Mouse (Mus musculus) cerebellum, postnatal 25 days (tissue): ENCODE data around the gene Mndal.
"Not testable (repeated sequence)": the region's sequence is repeated elsewhere in the genome, so short reads cannot be mapped to it uniquely, and the experiment has no call there.

Experiments used
- DNase-seq, 2 experiments: peaks; one replicate each; pipeline ENCODE4 v3.0.0; 2021; ENCODE audit warnings: mixed read lengths in 2 of 2

The Mndal gene

DNA sequence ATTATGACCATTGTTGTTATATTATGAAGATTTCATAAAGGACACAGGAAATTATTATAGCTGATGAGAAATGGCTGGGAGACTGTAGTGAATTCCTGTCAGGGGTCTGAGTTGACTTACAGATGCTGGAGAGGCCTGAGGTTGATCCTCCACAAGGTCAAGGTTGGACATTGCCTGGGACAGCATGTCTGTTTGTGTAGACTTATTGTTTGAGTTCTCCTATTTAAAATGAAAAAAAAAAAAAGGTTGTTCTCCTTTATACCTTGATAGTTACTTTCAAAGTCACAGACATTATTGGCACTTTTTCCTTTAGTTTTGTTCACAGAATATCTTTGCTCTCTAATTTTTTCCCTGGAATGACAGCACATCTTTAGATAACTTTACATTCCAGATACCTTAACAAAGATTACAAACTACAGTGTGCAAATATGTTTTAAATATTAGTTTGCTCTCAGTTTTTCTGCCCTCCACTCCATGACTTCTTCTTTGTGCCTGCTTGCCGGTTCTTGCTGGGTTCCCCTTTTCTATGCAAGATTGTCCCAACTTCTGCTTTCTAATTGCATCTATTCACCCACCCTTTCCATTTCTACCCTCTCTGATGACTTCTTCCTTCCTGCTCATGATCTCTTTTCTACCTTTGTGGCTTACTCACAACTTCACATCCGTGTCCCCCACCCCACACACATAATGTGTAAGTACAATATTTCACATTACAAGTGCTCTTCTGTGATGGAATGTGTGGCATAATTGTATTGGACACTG, 55.1 kb downstream of the Mndal start:
- not testable (repeated sequence) for DNase-seq

DNA sequence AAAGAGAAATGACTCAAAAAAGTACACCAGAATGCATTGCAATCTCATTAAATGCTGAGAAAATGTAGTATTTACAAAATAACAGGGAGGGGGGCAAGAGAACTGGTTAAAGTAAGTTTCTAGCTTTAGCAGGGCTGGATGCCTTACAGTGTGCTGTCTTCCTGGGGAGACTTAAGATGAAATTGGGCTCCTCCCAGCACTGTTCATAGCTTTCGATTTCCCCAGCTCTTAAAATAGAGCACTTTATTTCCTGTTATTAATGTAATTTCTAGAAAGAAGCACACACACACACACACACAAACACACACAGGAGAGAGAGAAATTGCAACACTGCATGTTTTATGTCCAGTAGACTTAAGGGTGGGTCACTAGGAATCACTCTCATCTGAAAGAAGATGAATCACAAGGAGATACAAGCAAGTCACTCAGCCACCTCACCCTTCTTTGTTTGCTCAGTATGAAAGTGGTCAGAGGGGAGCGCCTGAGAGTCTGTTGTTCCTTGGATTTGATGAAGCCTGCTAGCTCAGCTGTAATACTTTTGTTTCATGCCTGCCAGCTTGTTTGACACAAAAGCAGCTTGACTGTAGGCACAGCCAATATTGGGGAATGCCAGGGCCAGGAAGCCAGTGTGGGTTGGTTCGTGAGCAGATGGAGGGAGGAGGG, 62.2 kb downstream of the Mndal start:
- DNase-seq: peak; percentile 48 to 66

DNA sequence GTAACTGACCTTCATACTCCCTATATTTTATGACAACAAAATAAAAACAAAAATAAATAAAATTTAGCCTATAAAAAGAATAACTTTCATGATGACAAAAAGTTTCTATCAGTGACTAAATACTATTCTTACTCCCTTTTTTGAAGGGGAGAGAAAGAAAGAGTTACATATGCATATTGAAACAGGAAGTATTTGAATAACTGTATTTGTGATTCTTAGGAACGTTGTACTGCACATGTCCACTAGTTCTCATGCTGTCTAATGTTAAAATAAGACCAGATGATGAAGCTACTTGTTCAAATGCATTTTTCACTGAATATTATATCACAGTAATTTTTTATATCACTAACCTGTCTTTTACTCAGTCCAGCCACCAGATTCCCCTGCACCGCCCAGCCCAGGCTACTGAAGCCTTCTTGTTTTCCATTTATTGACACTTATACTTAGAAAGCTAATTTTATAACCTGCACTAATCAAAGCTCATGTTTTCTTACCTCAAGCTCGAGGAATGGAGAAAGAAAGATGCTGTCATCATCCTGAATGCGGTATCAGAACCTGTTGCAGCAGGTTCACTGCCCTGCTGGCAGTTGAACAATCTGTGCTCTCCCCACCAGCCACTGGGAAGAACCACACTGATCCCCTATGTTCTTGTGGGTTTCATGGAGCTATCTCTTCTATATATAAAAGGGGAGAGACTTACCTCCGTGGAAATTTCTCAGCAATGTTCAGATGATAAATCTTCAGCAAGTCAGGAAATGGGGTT, 62.9 kb downstream of the Mndal start:
- peak in 1 of 2 experiments; percentile 6 for DNase-seq

DNA sequence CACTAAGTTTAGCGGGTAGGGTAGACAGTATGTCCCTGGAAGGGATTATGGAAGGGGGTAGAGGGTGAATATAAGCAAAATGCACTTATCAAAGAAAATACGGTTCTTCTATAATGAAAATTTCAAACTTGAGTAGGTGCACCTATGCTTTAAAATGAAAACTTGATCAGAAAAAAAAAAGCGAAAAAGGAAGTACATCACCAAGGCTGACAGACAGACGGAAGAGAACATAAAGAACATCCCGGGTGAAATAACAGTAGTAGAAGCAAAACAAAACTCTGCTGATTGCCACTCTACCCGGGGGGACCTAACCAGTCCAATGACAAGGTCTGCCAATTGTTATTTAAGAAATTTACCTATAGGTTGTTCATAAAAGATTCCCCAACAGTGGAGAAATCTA, 64.0 kb downstream of the Mndal start:
- not testable (repeated sequence) for DNase-seq

- not testable (repeated sequence) for DNase-seq
Observed at GRCm38 (mm10) chr1:173877125-173877524, 65.2 kb downstream of the Mndal start.

DNA sequence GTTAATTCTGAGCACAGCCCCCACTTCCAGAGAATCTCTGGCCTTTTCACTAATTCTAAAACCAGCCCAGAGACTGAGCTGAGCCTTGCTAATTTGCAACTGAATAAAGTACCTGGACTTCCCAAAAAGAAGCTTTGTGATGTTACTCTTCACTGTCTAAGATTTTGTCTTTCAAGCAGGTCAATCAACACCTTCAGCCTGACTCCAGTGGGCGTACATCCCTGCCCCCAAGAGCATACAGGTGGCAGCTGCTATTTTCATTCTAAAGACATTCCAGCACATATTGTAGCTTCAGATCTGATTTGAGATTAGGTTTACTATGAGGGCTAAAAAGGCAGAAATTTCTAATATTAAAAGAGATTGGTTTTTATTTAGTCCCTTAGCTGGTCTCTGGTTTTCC, 73.7 kb downstream of the Mndal start:
- not testable (repeated sequence) for DNase-seq

DNA sequence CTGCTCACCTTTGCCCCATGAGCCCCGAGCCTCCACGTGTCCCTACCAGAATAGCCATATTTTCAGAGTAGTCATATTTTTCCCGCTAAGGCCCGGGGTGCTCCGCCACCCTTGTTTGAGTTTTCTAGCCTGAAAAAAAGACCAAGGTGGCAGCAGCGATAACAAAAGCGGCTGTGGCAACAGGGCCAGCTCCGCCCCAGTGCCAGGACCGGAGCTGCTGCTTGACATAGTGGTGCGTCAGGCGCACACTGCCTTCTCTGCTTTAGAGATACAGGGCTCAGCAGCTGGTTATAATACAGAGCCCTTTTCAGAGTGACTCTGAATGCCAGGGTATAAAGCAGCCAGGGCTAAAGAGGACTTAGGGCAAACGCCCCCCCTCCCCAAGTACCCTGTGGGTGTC, 75.8 kb downstream of the Mndal start:
- DNase-seq: no peak

DNA sequence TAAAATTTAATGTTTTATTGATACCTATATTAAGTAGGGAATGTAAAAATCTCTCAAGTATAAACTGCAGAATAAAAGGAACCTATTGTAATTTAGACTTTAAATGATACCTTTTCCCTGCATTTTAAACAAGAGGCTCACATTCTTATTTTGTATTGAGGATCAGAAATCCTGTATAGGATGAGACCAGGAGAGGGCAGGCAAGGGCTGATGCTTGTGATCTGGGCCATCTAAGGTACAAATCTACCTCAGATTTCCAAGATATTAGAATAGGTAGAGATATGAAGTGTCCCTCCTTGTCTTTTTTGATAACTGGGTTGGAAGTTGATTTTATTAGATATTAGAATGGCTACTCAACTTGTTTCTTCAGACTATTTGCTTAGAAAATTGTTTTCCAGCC, 88.6 kb downstream of the Mndal start:
- peak in 1 of 2 experiments; percentile 14 for DNase-seq

DNA sequence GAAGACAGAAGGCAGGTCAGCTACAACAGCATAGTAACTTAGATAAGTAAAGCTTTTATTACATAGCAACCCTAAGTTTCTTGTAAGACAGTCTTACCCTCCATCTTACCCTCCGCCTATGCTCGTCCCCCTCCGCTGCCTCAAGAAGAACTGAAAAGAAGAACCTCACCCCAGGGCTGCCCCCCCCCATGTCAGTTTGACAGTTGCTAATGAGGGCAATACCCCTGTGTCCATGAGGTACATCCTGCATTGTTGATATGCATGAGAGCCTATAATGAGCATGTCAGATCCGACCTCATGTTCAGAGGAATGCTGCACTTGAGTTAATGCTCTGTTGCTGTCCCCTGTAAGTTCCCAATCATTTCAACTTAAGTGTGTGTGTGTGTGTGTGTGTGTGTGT, 89.4 kb downstream of the Mndal start:
- DNase-seq: not testable (repeated sequence)

- DNase-seq: not testable (repeated sequence)
Observed at GRCm38 (mm10) chr1:173846193-173846592, 96.1 kb downstream of the Mndal start.

DNA sequence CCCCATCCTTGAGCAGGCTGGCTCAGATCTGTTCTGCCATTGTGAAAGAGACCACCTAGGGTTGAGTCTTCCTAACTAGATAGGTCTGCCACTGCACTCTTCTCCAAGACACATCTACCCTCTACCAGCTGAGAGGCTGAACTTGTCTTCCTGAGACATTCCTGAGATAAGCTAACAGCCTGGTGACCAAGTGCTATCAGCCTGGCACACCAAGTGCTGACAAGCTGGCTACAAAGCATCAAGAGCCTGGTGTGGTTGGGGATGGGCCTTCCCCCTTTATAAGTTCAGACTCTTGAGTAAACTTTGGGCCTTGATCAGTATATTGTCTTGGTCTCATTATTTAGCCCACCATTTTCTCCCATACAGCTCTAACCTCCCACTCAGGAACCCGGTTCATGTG, 97.5 kb downstream of the Mndal start:
- no peak for DNase-seq

- DNase-seq: not testable (repeated sequence)
Observed at GRCm38 (mm10) chr1:173821481-173821803, 120.8 kb downstream of the Mndal start.

DNA sequence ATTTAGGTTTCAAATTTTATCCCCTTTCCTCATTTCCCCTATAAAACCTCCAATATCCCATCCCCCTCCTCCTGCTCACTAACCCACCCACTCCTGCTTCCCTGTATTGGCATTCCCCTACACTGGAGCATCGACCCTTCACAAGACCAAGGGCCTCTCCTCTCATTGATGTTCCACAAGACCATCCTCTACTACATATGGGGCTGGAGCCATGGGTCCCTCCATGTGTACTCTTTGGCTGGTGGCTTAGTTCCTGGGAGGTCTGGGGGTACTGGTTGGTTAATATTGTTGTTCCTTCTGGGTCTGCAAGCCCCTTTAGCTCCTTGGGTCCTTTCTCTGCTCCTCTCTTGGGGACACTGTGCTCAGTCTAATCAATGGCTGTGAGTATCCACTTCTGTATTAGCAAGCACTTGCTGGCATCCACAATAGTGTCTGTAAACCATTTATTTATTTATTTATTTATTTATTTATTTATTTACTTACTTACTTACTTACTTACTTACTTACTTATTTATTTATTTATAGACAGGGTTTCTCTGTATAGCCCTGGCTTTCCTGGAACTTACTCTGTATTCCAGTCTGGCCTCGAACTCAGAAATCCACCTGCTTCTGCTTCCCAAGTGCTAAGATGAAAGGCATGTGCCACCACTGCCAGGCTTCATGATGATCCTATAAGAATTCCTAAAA, 121.4 kb downstream of the Mndal start:
- not testable (repeated sequence) for DNase-seq

DNA sequence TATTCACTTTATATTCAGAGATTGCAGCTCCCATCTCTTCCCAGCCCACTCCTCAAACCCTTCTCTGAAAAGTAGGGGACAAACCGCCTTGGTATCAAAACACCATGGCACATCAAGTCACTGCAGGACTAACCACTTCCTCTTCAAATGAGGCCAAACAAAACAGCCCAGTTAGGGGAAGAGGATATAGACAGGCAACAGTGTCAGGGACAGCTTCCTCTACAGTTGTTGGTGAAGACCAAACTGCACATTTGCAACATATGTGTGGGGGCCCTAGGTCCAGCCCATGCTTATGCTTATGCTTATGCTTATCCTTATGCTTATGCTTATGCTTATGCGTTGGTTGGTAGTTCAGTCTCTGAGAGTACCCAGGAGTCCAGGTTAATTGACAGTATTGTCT, 133.0 kb downstream of the Mndal start:
- DNase-seq: not testable (repeated sequence)

- peak; percentile 3 to 9 for DNase-seq
Observed at GRCm38 (mm10) chr1:173802689-173803281, 139.5 kb downstream of the Mndal start.

DNA sequence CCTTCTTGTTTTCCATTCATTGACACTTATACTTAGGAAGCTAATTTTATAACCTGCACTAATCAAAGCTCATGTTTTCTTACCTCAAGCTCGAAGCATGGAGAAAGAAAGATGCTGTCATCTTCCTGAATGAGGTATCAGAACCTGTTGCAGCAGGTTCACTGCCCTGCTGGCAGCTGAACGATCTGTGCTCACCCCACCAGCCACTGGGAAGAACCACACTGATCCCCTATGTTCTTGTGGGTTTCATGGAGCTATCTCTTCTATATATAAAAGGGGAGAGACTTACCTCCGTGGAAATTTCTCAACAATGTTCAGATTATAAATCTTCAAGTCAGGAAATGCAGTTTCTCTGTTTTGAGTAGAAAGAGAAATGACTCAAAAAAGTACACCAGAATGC, 140.1 kb downstream of the Mndal start:
- not testable (repeated sequence) for DNase-seq

GRCm38 (mm10) chr1:173801791-173802190, 140.5 kb downstream of the Mndal start:
- DNase-seq: not testable (repeated sequence)
